Mouse (Mus musculus) embryonic facial prominence, embryonic 15.5 days (tissue): ENCODE measurements around the gene Unc5c. TPM values are rescaled to one million over a fixed set of nuclear protein-coding genes. Genes with fewer than 3 reads are reported as not detected.

Source experiments
- ATAC-seq: fragments of 200-750 bp; cut with Nextera tagmentation; 2 replicates; pipeline ENCODE4 v1.8.0; 2017; ENCODE audit warnings: low read depth, moderate TSS enrichment; ENCODE audit not compliant: insufficient number of reproducible peaks, low FRiP score, low TSS enrichment
- H3K27ac ChIP-seq: fragments of 300-500 bp; sonication (generic); replicated peaks from 2 replicates; pipeline ENCODE4 v1.5.1; 2015; ENCODE audit warnings: mild to moderate bottlenecking, inconsistent platforms
- H3K27me3 ChIP-seq: fragments of 300-500 bp; sonication (generic); 2 replicates; pipeline ENCODE4 v1.6.1; 2015; ENCODE audit warnings: inconsistent platforms
- H3K36me3 ChIP-seq: fragments of 300-500 bp; sonication (generic); 2 replicates; pipeline ENCODE4 v1.6.1; 2015; ENCODE audit warnings: mild to moderate bottlenecking, inconsistent platforms
- H3K4me1 ChIP-seq: fragments of 300-500 bp; sonication (generic); 2 replicates; pipeline ENCODE4 v1.6.1; 2015; ENCODE audit warnings: inconsistent platforms
- H3K4me2 ChIP-seq: fragments of 300-500 bp; sonication (generic); replicated peaks from 2 replicates; pipeline ENCODE4 v1.6.1; 2015; ENCODE audit warnings: mild to moderate bottlenecking, inconsistent platforms
- H3K4me3 ChIP-seq: fragments of 300-500 bp; sonication (generic); replicated peaks from 2 replicates; pipeline ENCODE4 v1.5.1; 2015; ENCODE audit warnings: mild to moderate bottlenecking, inconsistent platforms
- H3K9ac ChIP-seq: fragments of 300-500 bp; sonication (generic); 2 replicates; pipeline ENCODE4 v1.6.1; 2015; ENCODE audit warnings: inconsistent platforms
- H3K9me3 ChIP-seq: fragments of 300-500 bp; sonication (generic); replicated peaks from 2 replicates; pipeline ENCODE4 v1.6.1; 2016; ENCODE audit warnings: inconsistent platforms
- WGBS: fragments of 180-500 bp; shearing (Covaris S2); methylation state at CpG from one replicate; pipeline ENCODE4 v1.1.7; 2015; 5-methylcytosine and 5-hydroxymethylcytosine counted together
- polyA plus RNA-seq: library from polyadenylated mRNA; unstranded; fragments of >200 nt; fragmentation: Nextera tagmentation; extraction: Ambion mirVana; gene quantifications from 2 replicates; pipeline ENCODE4 v1.2.1, GENCODE M21; 2015

Unc5c gene
- polyA plus RNA-seq, 1 experiment from 2014 or later = 6.7 TPM

GRCm38 (mm10) chr3:141791026-141791780 lies 326.2 kb downstream of the Unc5c start:
- Histone ChIP-seq H3K27me3 (no peaks in the 10 kb centered on the region), H3K4me3 (no peak overlapping the region), H3K9ac (no peak overlapping the region), H3K9me3 (no peaks in the 10 kb centered on the region), H3K36me3 (no peaks in the 10 kb centered on the region), H3K4me1 (0 out of 2 replicates have a peak, but pooled peaks cover 9% of the 10 kb centered on the region), H3K27ac (peak overlapping the region; percentile 51; the same call in 1 of the 2 replicates), H3K4me2 (no peak overlapping the region)
- WGBS = 31% methylated on average over 8 of the region's 8 CpGs
- ATAC-seq = no peak

- Histone ChIP-seq H3K27ac (no peak overlapping the region), H3K4me3 (no peak overlapping the region), H3K4me2 (no peak overlapping the region), H3K9ac (no peak overlapping the region), H3K4me1 (0 out of 2 replicates have a peak, but pooled peaks cover 5% of the 10 kb centered on the region), H3K36me3 (no peaks in the 10 kb centered on the region), H3K9me3 (no peaks in the 10 kb centered on the region), H3K27me3 (no peaks in the 10 kb centered on the region)
- no peak for ATAC-seq
- WGBS = 64% methylated on average over 1 of the region's 1 CpGs
Observed at GRCm38 (mm10) chr3:141792106-141792505, 327.1 kb downstream of the Unc5c start.

- WGBS = 81% methylated on average over 2 of the region's 2 CpGs
- Histone ChIP-seq H3K4me3 (no peak overlapping the region), H3K27ac (no peak overlapping the region), H3K36me3 (no peaks in the 10 kb centered on the region), H3K4me1 (0 out of 2 replicates have a peak, but pooled peaks cover 3% of the 10 kb centered on the region), H3K9ac (no peak overlapping the region), H3K4me2 (no peak overlapping the region), H3K9me3 (no peaks in the 10 kb centered on the region), H3K27me3 (no peaks in the 10 kb centered on the region)
- no peak for ATAC-seq
Observed at GRCm38 (mm10) chr3:141793755-141794154, 328.7 kb downstream of the Unc5c start.

GRCm38 (mm10) chr3:141794371-141794770 lies 329.4 kb downstream of the Unc5c start:
- Histone ChIP-seq H3K4me1 (0 out of 2 replicates have a peak, but pooled peaks cover 3% of the 10 kb centered on the region), H3K4me3 (no peak overlapping the region), H3K4me2 (no peak overlapping the region), H3K36me3 (no peaks in the 10 kb centered on the region), H3K27ac (no peak overlapping the region), H3K9ac (no peak overlapping the region), H3K27me3 (no peaks in the 10 kb centered on the region), H3K9me3 (no peaks in the 10 kb centered on the region)
- ATAC-seq = no peak
- 72% methylated on average over 3 of the region's 3 CpGs for WGBS

- no peaks in the 10 kb centered on the region for H3K4me1 ChIP-seq
- H3K4me2 ChIP-seq = no peak overlapping the region
- no peak overlapping the region for H3K27ac ChIP-seq
- H3K27me3 ChIP-seq = no peaks in the 10 kb centered on the region
- H3K9ac ChIP-seq = no peak overlapping the region
- no peak for ATAC-seq
- no peak overlapping the region for H3K4me3 ChIP-seq
- H3K9me3 ChIP-seq = no peaks in the 10 kb centered on the region
- no peaks in the 10 kb centered on the region for H3K36me3 ChIP-seq
Observed at GRCm38 (mm10) chr3:141797372-141797771, 332.4 kb downstream of the Unc5c start.

GRCm38 (mm10) chr3:141797789-141798188 lies 332.8 kb downstream of the Unc5c start:
- WGBS = 33% methylated on average over 1 of the region's 1 CpGs
- no peak overlapping the region for H3K27ac ChIP-seq
- H3K9ac ChIP-seq = no peak overlapping the region
- ATAC-seq = no peak
- H3K27me3 ChIP-seq = no peaks in the 10 kb centered on the region
- no peaks in the 10 kb centered on the region for H3K36me3 ChIP-seq
- H3K4me2 ChIP-seq = no peak overlapping the region
- no peak overlapping the region for H3K4me3 ChIP-seq
- no peaks in the 10 kb centered on the region for H3K9me3 ChIP-seq
- no peaks in the 10 kb centered on the region for H3K4me1 ChIP-seq

- H3K27ac ChIP-seq = no peak overlapping the region
- no peak overlapping the region for H3K4me2 ChIP-seq
- no peak for ATAC-seq
- H3K27me3 ChIP-seq = no peaks in the 10 kb centered on the region
- WGBS = 86% methylated on average over 5 of the region's 5 CpGs
- H3K4me1 ChIP-seq = no peaks in the 10 kb centered on the region
- no peak overlapping the region for H3K4me3 ChIP-seq
- no peaks in the 10 kb centered on the region for H3K36me3 ChIP-seq
- no peak overlapping the region for H3K9ac ChIP-seq
- no peaks in the 10 kb centered on the region for H3K9me3 ChIP-seq
Observed at GRCm38 (mm10) chr3:141804133-141804532, 339.1 kb downstream of the Unc5c start.

- Histone ChIP-seq H3K27ac (no peak overlapping the region), H3K4me2 (no peak overlapping the region), H3K27me3 (no peaks in the 10 kb centered on the region), H3K4me1 (no peaks in the 10 kb centered on the region), H3K36me3 (no peaks in the 10 kb centered on the region), H3K9ac (no peak overlapping the region), H3K9me3 (no peaks in the 10 kb centered on the region), H3K4me3 (no peak overlapping the region)
- ATAC-seq = no peak
- WGBS = 69% methylated on average over 3 of the region's 3 CpGs
Observed at GRCm38 (mm10) chr3:141809581-141809980, 344.6 kb downstream of the Unc5c start.

- WGBS = 54% methylated on average over 7 of the region's 7 CpGs
- H3K4me3 ChIP-seq = no peak overlapping the region
- no peak overlapping the region for H3K4me2 ChIP-seq
- no peak for ATAC-seq
- no peaks in the 10 kb centered on the region for H3K9me3 ChIP-seq
- H3K36me3 ChIP-seq = no peaks in the 10 kb centered on the region
- H3K27me3 ChIP-seq = no peaks in the 10 kb centered on the region
- no peak overlapping the region for H3K9ac ChIP-seq
- H3K4me1 ChIP-seq = no peaks in the 10 kb centered on the region
- H3K27ac ChIP-seq = no peak overlapping the region
Observed at GRCm38 (mm10) chr3:141810944-141811343, 345.9 kb downstream of the Unc5c start.

GRCm38 (mm10) chr3:141811348-141811747 lies 346.3 kb downstream of the Unc5c start:
- Histone ChIP-seq H3K9ac (no peak overlapping the region), H3K4me3 (no peak overlapping the region), H3K4me2 (no peak overlapping the region), H3K27ac (no peak overlapping the region), H3K4me1 (no peaks in the 10 kb centered on the region), H3K27me3 (no peaks in the 10 kb centered on the region), H3K9me3 (no peaks in the 10 kb centered on the region), H3K36me3 (no peaks in the 10 kb centered on the region)
- ATAC-seq = no peak
- 17% methylated on average over 2 of the region's 2 CpGs for WGBS

- Histone ChIP-seq H3K27me3 (no peaks in the 10 kb centered on the region), H3K4me1 (no peaks in the 10 kb centered on the region), H3K9me3 (no peaks in the 10 kb centered on the region), H3K4me3 (no peak overlapping the region), H3K27ac (no peak overlapping the region), H3K9ac (no peak overlapping the region), H3K36me3 (no peaks in the 10 kb centered on the region), H3K4me2 (no peak overlapping the region)
- whole genome bisulfite sequencing = 32% methylated on average over 1 of the region's 1 CpGs
- no peak for ATAC-seq
Observed at GRCm38 (mm10) chr3:141814776-141815175, 349.8 kb downstream of the Unc5c start.
